Mouse (Mus musculus): Measurements from ENCODE around the gene Tlr13.

DNA sequence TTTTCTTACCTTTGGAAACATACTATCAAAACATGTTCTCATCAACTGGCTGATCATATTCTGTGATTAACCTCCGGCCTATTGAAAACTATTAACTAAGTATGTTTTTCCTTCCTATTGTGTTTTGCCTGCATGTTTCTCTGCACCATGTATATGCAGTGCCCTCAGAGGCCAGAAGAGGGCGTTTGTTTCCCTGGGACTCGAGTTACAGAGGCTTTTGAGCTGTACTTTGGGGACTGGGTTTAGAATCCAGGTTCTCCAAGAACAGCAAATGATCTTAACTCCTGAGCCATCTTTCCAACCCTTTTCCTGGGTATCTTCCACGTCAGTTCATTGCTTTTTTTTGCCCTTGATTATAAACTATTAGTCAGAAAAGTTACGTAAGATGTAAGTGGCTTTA lies 54.3 kb downstream of the Tlr13 start:
- TF ChIP-seq TAL1 (IDR thresholded peaks at IDR 0.05; ENCODE audit: low read length) (no peak), GATA1 (IDR thresholded peaks at IDR 0.05; ENCODE audit: low read length) (no peak)
